ENCODE assay signal across 9 mouse cellular contexts in genomic region chr3:96261623-96262022, GRCm38 (mm10). TPM values are rescaled to one million over a fixed set of nuclear protein-coding genes. Genes with fewer than 3 reads are reported as not detected.
A peak's percentile ranks its signal among the peaks of the same experiment; 100 is the strongest.
DNase-seq lines count a peak whose midpoint lies in the region; ATAC-seq and TF ChIP-seq lines count a peak whose summit lies in the region.
"Had no signal": no experiment of that assay in that cellular context is flagged by ENCODE, and none has a peak within 500 bp of the region (broad histone marks: within the 10 kb centered on the region; RNA-seq: fewer than 3 reads in every experiment).

No protein-coding gene starts in this region.

- H3K4me1 ChIP-seq in heart, embryonic 12.5 days (replicated peaks) = peaks cover 12% of the 10 kb centered on the region
- H3K4me1 ChIP-seq in E14TG2a.4 (replicated peaks; ENCODE audit: low read depth, low read length) = peaks cover 46% of the 10 kb centered on the region
- peaks cover 17% of the 10 kb centered on the region for H3K4me1 ChIP-seq in forebrain, embryonic 16.5 days (replicated peaks; ENCODE audit: control insufficient read depth, insufficient read depth, low read length)
- H3K4me1 ChIP-seq in midbrain, embryonic 10.5 days = peaks cover 37% of the 10 kb centered on the region

- WGBS in heart, embryonic 12.5 days = 62% methylated on average over 3 of the region's 3 CpGs
- 54% methylated on average over 3 of the region's 3 CpGs for WGBS in forebrain, embryonic 16.5 days
- 55% methylated on average over 3 of the region's 3 CpGs for WGBS in midbrain, embryonic 10.5 days

- DNase-seq in heart, postnatal 4 days = no peak
- no peak for DNase-seq in midbrain, embryonic 10.5 days (ENCODE audit: low spot score)
- DNase-seq in left cerebral cortex, postnatal 36 days (ENCODE audit: low spot score in 2 of 2) = no peak
- no peak for DNase-seq in embryo, embryonic 10.5 days (ENCODE audit: low spot score)

- TF ChIP-seq CTCF in E14TG2a.4 (conservative IDR thresholded peaks at IDR 0.05; ENCODE audit: low read length) = no peak

- H3K27ac ChIP-seq in heart, embryonic 12.5 days (ENCODE audit: poor library complexity, severe bottlenecking) = peak overlapping the region; percentile 99
- H3K27ac ChIP-seq in forebrain, embryonic 16.5 days (ENCODE audit: low read length) = peak overlapping the region; percentile 98
- peak overlapping the region; percentile 96 for H3K27ac ChIP-seq in midbrain, embryonic 10.5 days (replicated peaks)

- H3K9me3 ChIP-seq in heart, embryonic 12.5 days (replicated peaks) = no peaks in the 10 kb centered on the region
- H3K9me3 ChIP-seq in E14TG2a.4 (ENCODE audit: low read length) = no peaks in the 10 kb centered on the region
- H3K9me3 ChIP-seq in forebrain, embryonic 16.5 days (ENCODE audit: control insufficient read depth, low read length) = no peaks in the 10 kb centered on the region
- no peaks in the 10 kb centered on the region for H3K9me3 ChIP-seq in midbrain, embryonic 10.5 days (replicated peaks)

- no peaks in the 10 kb centered on the region for H3K36me3 ChIP-seq in heart, embryonic 12.5 days
- H3K36me3 ChIP-seq in E14TG2a.4 (ENCODE audit: insufficient read depth, low read length) = no peaks in the 10 kb centered on the region
- no peaks in the 10 kb centered on the region for H3K36me3 ChIP-seq in forebrain, embryonic 16.5 days (ENCODE audit: control insufficient read depth, insufficient read depth)
- H3K36me3 ChIP-seq in midbrain, embryonic 10.5 days = no peaks in the 10 kb centered on the region

- intact Hi-C loops in left cerebral cortex, postnatal 36 days (cut with DNase I) = loop anchor here (2.0 to 10.0 kb wide), 3 partner anchors 41 to 336 kb away; partner anchors contain the start of genes Ankrd34a, Hist2h2ac and Hist2h2be

- H3K4me3 ChIP-seq in heart, embryonic 12.5 days = peak overlapping the region; percentile 77; the same call in 1 of the 2 replicates
- H3K4me3 ChIP-seq in E14TG2a.4 (replicated peaks; ENCODE audit: low read length) = peak overlapping the region; percentile 79
- H3K4me3 ChIP-seq in forebrain, embryonic 16.5 days (replicated peaks; ENCODE audit: low read length) = peak overlapping the region; percentile 69
- H3K4me3 ChIP-seq in midbrain, embryonic 10.5 days = peak overlapping the region; percentile 68

- ATAC-seq in heart, embryonic 12.5 days (ENCODE audit: insufficient number of reproducible peaks, low FRiP score) = no peak
- ATAC-seq in forebrain, embryonic 16.5 days = no peak
- ATAC-seq in frontal cortex, adult (ENCODE audit: low TSS enrichment) = no peak

- no peaks in the 10 kb centered on the region for H3K27me3 ChIP-seq in heart, embryonic 12.5 days (replicated peaks)
- no peaks in the 10 kb centered on the region for H3K27me3 ChIP-seq in E14TG2a.4 (ENCODE audit: insufficient read depth, low read length)
- H3K27me3 ChIP-seq in forebrain, embryonic 16.5 days (replicated peaks; ENCODE audit: control insufficient read depth, insufficient read depth, low read length) = no peaks in the 10 kb centered on the region
- no peaks in the 10 kb centered on the region for H3K27me3 ChIP-seq in midbrain, embryonic 10.5 days (ENCODE audit: low read depth, poor library complexity, severe bottlenecking)

- peak overlapping the region; percentile 92 for H3K9ac ChIP-seq in heart, embryonic 12.5 days
- no peak overlapping the region; the same call in 1 of the 2 replicates for H3K9ac ChIP-seq in forebrain, embryonic 16.5 days (replicated peaks; ENCODE audit: low read depth, low read length)

- H3K4me2 ChIP-seq in heart, embryonic 12.5 days = peak overlapping the region; percentile 91
- peak overlapping the region; percentile 85 for H3K4me2 ChIP-seq in forebrain, embryonic 16.5 days (ENCODE audit: low read length)

RNA-seq across cellular contexts. Expression of gene Hist2h4, which starts 1.5 kb away (rescaled TPM):
- 3.2 and 3.7 TPM in 2 replicates for polyA plus RNA-seq in heart, embryonic 12.5 days (2016; fragmentation: Nextera tagmentation; extraction: Ambion mirVana)
- total RNA-seq in heart, postnatal 4 days (2021) = 10 to 100 TPM; 81.1 to 87.3 TPM
- 8.4 and 8.9 TPM in 2 replicates for polyA plus RNA-seq in forebrain, embryonic 16.5 days (2015; fragmentation: Nextera tagmentation; extraction: Ambion mirVana)
- 12.2 and 12.6 TPM in 2 replicates for polyA plus RNA-seq in midbrain, embryonic 10.5 days (2016; fragmentation: Nextera tagmentation; extraction: Ambion mirVana)
- total RNA-seq in left cerebral cortex, postnatal 36 days (2021) = 10 to 100 TPM; 27.9 to 34.6 TPM

RNA-seq across cellular contexts. Expression of gene Hist2h3b, which starts 6.8 kb away (rescaled TPM):
- polyA plus RNA-seq in heart, embryonic 12.5 days (2016; fragmentation: Nextera tagmentation; extraction: Ambion mirVana) = 23.4 and 26.5 TPM in 2 replicates
- total RNA-seq in heart, postnatal 4 days (2021) = 100 to 1,000 TPM; 856 to 901 TPM
- polyA plus RNA-seq in forebrain, embryonic 16.5 days (2015; fragmentation: Nextera tagmentation; extraction: Ambion mirVana) = 23.1 and 24.7 TPM in 2 replicates
- polyA plus RNA-seq in midbrain, embryonic 10.5 days (2016; fragmentation: Nextera tagmentation; extraction: Ambion mirVana) = 49.5 and 57.2 TPM in 2 replicates
- 10 to 100 TPM; 60.7 to 62.3 TPM for total RNA-seq in left cerebral cortex, postnatal 36 days (2021)

RNA-seq across cellular contexts. Expression of gene Hist2h2bb, which starts 7.9 kb away (rescaled TPM):
- polyA plus RNA-seq in heart, embryonic 12.5 days (2016; fragmentation: Nextera tagmentation; extraction: Ambion mirVana) = 4.0 and 6.5 TPM in 2 replicates
- total RNA-seq in heart, postnatal 4 days (2021) = 100 to 1,000 TPM; 767 to 799 TPM
- 3.2 and 4.6 TPM in 2 replicates for polyA plus RNA-seq in forebrain, embryonic 16.5 days (2015; fragmentation: Nextera tagmentation; extraction: Ambion mirVana)
- polyA plus RNA-seq in midbrain, embryonic 10.5 days (2016; fragmentation: Nextera tagmentation; extraction: Ambion mirVana) = 9.5 and 10.3 TPM in 2 replicates
- total RNA-seq in left cerebral cortex, postnatal 36 days (2021) = 100 to 1,000 TPM; 148 to 154 TPM

RNA-seq across cellular contexts. Expression of gene Hist2h3c1, which starts 15.1 kb away (rescaled TPM):
- polyA plus RNA-seq in heart, embryonic 12.5 days (2016; fragmentation: Nextera tagmentation; extraction: Ambion mirVana) = 0.64 and 1.4 TPM in 2 replicates
- total RNA-seq in heart, postnatal 4 days (2021) = under 1 TPM; 0.16 to 0.81 TPM
- polyA plus RNA-seq in forebrain, embryonic 16.5 days (2015; fragmentation: Nextera tagmentation; extraction: Ambion mirVana) = 2.0 TPM in 1 of 2 replicates, not detected in the other
- polyA plus RNA-seq in midbrain, embryonic 10.5 days (2016; fragmentation: Nextera tagmentation; extraction: Ambion mirVana) = 0.70 and 0.86 TPM in 2 replicates
- not detected for total RNA-seq in left cerebral cortex, postnatal 36 days (2021)
- total RNA-seq: gastrocnemius, postnatal 14 days had no signal

RNA-seq across cellular contexts. Expression of gene Hist2h2aa1, which starts 16.3 kb away (rescaled TPM):
- 6.2 and 12.7 TPM in 2 replicates for polyA plus RNA-seq in heart, embryonic 12.5 days (2016; fragmentation: Nextera tagmentation; extraction: Ambion mirVana)
- 10 to 100 TPM; 26.8 to 30.1 TPM for total RNA-seq in heart, postnatal 4 days (2021)
- polyA plus RNA-seq in forebrain, embryonic 16.5 days (2015; fragmentation: Nextera tagmentation; extraction: Ambion mirVana) = 20.6 and 26.5 TPM in 2 replicates
- polyA plus RNA-seq in midbrain, embryonic 10.5 days (2016; fragmentation: Nextera tagmentation; extraction: Ambion mirVana) = 13.7 TPM in 2 replicates
- 10 to 100 TPM in 1 of 2 experiments, 1 to 10 TPM in 1; 6.3 to 10.1 TPM for total RNA-seq in left cerebral cortex, postnatal 36 days (2021)
